Mouse (Mus musculus) forebrain, postnatal 0 days (tissue): Measurements from ENCODE around the gene Ano6. TPM values are rescaled to one million over a fixed set of nuclear protein-coding genes. Genes with fewer than 3 reads are reported as not detected.

Experiments
- ATAC-seq: fragments of 200-750 bp; cut with Nextera tagmentation; 2 replicates; pipeline ENCODE4 v1.8.0; 2017; ENCODE audit warnings: mild to moderate bottlenecking, moderate library complexity
- DNase-seq: peaks from one replicate; pipeline ENCODE4 v3.0.0-alpha.2; 2015
- H3K27ac ChIP-seq: fragments of 300-500 bp; sonication (generic); 2 replicates; pipeline ENCODE4 v1.5.1; 2014; ENCODE audit warnings: low read depth, mild to moderate bottlenecking, antibody characterized with exemption, low read length, moderate library complexity, mixed read lengths
- H3K27me3 ChIP-seq: fragments of 300-500 bp; sonication (generic); 2 replicates; pipeline ENCODE4 v1.6.1; 2014; ENCODE audit warnings: mild to moderate bottlenecking, low read length, mixed read lengths; ENCODE audit not compliant: insufficient read depth
- H3K36me3 ChIP-seq: fragments of 300-500 bp; sonication (generic); 2 replicates; pipeline ENCODE4 v1.6.1; 2014; ENCODE audit warnings: mild to moderate bottlenecking, moderate library complexity; ENCODE audit not compliant: insufficient read depth
- H3K4me1 ChIP-seq: fragments of 300-500 bp; sonication (generic); 2 replicates; pipeline ENCODE4 v1.6.1; 2014; ENCODE audit warnings: antibody characterized with exemption; ENCODE audit not compliant: insufficient read depth
- H3K4me2 ChIP-seq: fragments of 300-500 bp; sonication (generic); 2 replicates; pipeline ENCODE4 v1.6.1; 2014; ENCODE audit warnings: low read depth, mild to moderate bottlenecking, moderate library complexity
- H3K4me3 ChIP-seq: fragments of 300-500 bp; sonication (generic); 2 replicates; pipeline ENCODE4 v1.5.1; 2014; ENCODE audit warnings: low read depth, low read length, mixed read lengths
- H3K9ac ChIP-seq: fragments of 300-500 bp; sonication (generic); 2 replicates; pipeline ENCODE4 v1.6.1; 2014; ENCODE audit warnings: mild to moderate bottlenecking
- H3K9me3 ChIP-seq: fragments of 300-500 bp; sonication (generic); 2 replicates; pipeline ENCODE4 v1.6.1; 2016; ENCODE audit warnings: low read length
- CTCF ChIP-seq: sonication (generic); IDR thresholded peaks from 2 replicates; pipeline ENCODE4 v1.5.1; 2016; ENCODE audit warnings: antibody characterized with exemption, control low read depth, low read depth
- WGBS: fragments of 180-500 bp; shearing (Covaris S2); extraction: QIAGEN DNeasy Blood & Tissue Kit; methylation state at CpG from one replicate; pipeline ENCODE4 v1.1.7; 2014; 5-methylcytosine and 5-hydroxymethylcytosine counted together
- polyA plus RNA-seq: library from polyadenylated mRNA; unstranded; fragments of >200 nt; fragmentation: Nextera tagmentation; extraction: Ambion mirVana; gene quantifications from 2 replicates; pipeline ENCODE4 v1.2.1, GENCODE M21; 2015
- total RNA-seq: library from RNA; depleted of rRNA; stranded (reverse); fragments of >200 nt; gene quantifications from 2 replicates; pipeline ENCODE4 v1.2.3, GENCODE M21; 2014

The Ano6 gene
- total and polyA plus RNA-seq, 2 experiments from 2014 or later, result 17.2 to 32.6 TPM

DNA sequence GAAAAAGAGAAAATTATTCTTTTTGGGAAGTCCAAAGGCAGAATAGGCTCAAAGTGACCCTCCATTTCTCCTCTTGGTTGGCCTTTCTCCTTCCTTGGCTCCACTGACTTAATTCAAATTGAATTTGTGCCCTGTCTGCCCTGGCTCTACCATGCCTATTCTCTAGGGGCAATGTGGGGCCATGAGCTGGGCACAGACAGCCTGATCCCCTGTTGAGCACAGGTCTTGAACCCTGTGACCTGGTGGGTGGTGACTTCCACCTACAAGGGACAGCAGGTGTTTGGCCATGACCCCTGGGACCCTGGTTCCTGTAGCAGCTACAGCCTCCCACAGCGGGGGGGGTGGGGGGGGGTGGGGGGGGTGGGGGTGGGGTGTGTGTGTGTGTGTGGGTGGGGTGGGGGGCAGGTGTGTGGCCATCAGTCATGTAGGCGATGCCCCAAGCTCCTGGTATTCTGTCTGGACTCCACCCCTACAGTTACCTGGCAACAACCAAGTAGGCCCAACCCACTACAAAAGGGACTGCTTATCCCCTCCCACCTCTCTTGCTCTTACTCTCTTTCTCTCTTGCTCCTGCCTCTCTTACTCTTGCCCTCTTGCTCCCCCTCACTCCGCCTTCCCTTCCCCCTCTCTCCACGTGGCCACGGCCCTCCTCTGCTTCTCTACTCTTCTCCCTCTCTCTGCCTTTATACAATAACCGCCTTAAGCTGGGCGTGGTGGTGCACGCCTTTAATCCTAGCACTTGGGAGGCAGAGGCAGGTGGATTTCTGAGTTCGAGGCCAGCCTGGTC, 28.8 kb downstream of the Ano6 start:
- Histone ChIP-seq H3K9ac (no peak overlapping the region), H3K4me2 (no peak overlapping the region), H3K9me3 (no peaks in the 10 kb centered on the region), H3K4me1 (peaks cover 6% of the 10 kb centered on the region; the same call in 1 of the 2 replicates), H3K27me3 (no peaks in the 10 kb centered on the region), H3K27ac (no peak overlapping the region), H3K4me3 (no peak overlapping the region), H3K36me3 (no peaks in the 10 kb centered on the region)
- WGBS, result 92% methylated on average over 9 of the region's 9 CpGs
- no peak for DNase-seq
- no peak for ATAC-seq
- no peak for TF ChIP-seq CTCF

DNA sequence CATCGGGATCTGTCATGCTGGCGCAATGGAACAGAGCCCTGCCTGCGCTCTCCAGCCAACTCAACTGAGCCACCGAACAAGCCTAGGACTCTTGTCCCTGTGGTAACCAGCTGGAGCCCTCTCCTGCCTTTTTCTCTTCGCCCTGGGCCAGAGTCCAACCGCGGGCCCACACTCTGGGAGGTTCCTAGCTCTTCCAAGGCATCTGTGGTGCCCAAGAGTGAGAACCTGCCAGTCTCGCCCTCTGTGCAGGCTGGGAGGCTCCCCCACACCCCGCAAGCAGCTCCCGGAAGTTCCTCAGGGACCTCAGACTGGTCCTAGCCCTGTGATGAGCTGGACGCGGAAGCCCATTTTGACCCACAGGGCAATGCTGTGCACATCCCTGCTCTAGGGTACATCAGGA, 29.5 kb downstream of the Ano6 start:
- no peaks in the 10 kb centered on the region; the same call in 1 of the 2 replicates for H3K36me3 ChIP-seq
- H3K9me3 ChIP-seq, result no peaks in the 10 kb centered on the region
- no peak overlapping the region for H3K9ac ChIP-seq
- DNase-seq (no peak), ATAC-seq (no peak)
- H3K4me2 ChIP-seq, result no peak overlapping the region
- WGBS, result 88% methylated on average over 12 of the region's 12 CpGs
- no peak for TF ChIP-seq CTCF
- H3K4me3 ChIP-seq, result no peak overlapping the region
- H3K27ac ChIP-seq, result no peak overlapping the region
- peaks cover 6% of the 10 kb centered on the region; the same call in 1 of the 2 replicates for H3K4me1 ChIP-seq
- H3K27me3 ChIP-seq, result no peaks in the 10 kb centered on the region

DNA sequence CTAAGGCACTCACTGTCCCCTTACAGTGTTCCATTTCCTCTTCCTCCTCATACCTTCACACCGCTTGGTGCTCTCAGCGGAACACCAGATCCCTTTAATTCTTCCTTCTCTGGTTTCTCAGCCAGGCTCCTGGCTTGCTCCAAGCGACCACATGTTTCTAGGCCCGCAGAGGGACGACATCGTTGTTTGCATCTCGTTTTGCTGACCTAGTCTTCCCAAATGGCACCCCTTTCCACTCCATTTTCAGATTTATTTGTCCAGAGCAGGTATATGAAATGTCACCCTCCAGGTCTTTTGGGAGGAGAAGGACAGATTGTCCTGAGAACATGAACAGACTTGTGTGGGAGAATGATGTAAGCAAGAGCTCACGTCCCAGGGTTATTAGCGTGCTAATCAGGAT, 30.0 kb downstream of the Ano6 start:
- H3K4me3 ChIP-seq, result no peak overlapping the region
- H3K27me3 ChIP-seq, result no peaks in the 10 kb centered on the region
- H3K4me1 ChIP-seq, result peaks cover 6% of the 10 kb centered on the region; the same call in 1 of the 2 replicates
- no peak overlapping the region for H3K4me2 ChIP-seq
- 90% methylated on average over 9 of the region's 9 CpGs for WGBS
- H3K27ac ChIP-seq, result no peak overlapping the region
- no peak overlapping the region for H3K9ac ChIP-seq
- no peak for DNase-seq
- ATAC-seq, result no peak
- no peaks in the 10 kb centered on the region; the same call in 1 of the 2 replicates for H3K36me3 ChIP-seq
- no peaks in the 10 kb centered on the region for H3K9me3 ChIP-seq
- TF ChIP-seq CTCF, result no peak

DNA sequence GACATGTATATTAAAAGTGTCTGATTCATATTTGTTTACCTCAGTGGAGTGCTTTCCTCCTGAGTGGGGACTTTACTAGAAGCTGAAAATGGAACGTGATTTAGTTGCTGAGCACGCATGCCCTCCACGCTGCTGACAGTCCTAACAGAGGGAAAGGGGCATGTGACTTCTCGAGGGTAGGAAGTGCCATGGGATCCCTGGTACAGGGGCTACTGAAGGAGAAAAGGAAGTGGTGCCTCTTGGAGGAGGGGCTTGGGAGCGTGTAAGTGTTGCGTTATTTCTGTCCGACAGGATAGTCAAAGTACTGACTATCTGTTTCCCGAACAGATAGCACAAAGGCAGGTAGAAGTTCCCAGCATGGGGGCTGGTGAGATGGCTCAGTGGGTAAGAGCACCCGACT, 31.5 kb downstream of the Ano6 start:
- no peak overlapping the region for H3K4me2 ChIP-seq
- no peaks in the 10 kb centered on the region for H3K9me3 ChIP-seq
- no peak for DNase-seq
- no peak for TF ChIP-seq CTCF
- H3K27ac ChIP-seq, result no peak overlapping the region
- H3K27me3 ChIP-seq, result no peaks in the 10 kb centered on the region
- H3K9ac ChIP-seq, result no peak overlapping the region
- no peak for ATAC-seq
- H3K4me1 ChIP-seq, result peaks cover 6% of the 10 kb centered on the region; the same call in 1 of the 2 replicates
- 87% methylated on average over 9 of the region's 9 CpGs for WGBS
- no peaks in the 10 kb centered on the region; the same call in 1 of the 2 replicates for H3K36me3 ChIP-seq
- no peak overlapping the region for H3K4me3 ChIP-seq

DNA sequence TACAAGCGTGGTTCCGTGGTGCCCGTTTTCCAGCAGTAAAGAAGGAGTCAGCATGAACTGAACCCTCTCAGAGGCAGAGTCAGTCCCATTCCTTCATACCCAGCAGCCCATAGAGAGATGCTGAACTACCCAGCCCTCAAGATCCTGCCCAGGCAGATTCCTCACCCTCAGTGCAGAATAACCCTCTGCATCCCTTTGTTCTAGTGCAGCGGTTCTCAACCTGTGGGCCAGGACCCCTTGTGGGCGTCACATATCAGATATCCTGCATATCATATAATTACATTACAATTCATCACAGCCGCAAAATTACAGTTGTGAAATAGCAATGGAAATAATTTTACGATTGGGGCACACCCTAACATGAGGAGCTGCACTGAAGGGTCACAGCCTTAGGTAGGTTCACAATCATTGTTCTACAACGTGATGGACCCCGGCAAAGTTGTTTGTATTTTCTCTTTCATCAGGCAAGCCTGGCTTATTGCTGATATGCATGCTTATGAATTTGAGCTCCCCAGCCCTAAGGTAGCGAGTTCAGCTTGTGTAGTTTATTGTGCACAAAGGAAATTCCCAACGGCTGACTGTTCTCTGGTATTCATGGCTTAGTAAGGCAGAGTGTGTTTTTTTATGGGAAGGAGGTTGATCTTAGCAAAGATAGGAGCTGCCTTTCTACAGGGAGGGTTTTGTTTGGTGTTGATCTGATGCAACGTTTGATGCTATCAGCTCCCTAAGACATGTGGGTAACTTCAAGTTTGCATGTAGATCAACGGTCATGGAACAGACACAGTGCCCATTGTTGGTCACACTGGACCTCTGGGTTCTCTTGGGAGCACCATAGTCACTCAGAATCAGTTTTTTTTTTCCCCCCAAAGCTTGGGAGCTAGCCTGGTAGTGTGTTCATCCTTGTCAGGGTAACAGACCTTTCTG, 33.0 kb downstream of the Ano6 start:
- DNase-seq, result no peak
- peaks cover 8% of the 10 kb centered on the region; the same call in 1 of the 2 replicates for H3K4me1 ChIP-seq
- no peaks in the 10 kb centered on the region for H3K9me3 ChIP-seq
- no peaks in the 10 kb centered on the region for H3K27me3 ChIP-seq
- no peak for ATAC-seq
- no peak overlapping the region for H3K4me2 ChIP-seq
- H3K36me3 ChIP-seq, result no peaks in the 10 kb centered on the region; the same call in 1 of the 2 replicates
- H3K9ac ChIP-seq, result no peak overlapping the region
- no peak overlapping the region for H3K27ac ChIP-seq
- 93% methylated on average over 13 of the region's 13 CpGs for WGBS
- H3K4me3 ChIP-seq, result no peak overlapping the region
- no peak for TF ChIP-seq CTCF

DNA sequence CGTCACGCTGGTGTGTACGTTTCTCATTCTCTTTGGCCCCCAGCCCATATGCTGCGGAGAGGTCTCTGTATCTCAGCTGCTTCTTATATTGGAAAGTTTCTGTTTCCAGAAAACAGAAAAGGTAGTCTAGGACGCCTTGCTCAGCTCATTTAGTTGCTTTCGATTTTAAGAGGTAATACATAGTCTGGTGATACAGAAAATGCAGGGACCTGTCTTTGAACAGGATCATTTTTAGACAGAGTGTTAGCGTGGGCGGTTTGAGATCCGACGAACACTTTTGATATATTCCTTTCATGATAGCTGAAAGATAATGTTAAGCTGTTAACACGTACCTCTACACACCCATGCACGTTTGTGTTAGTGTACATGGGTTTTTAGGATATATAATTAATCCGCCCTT, 35.9 kb downstream of the Ano6 start:
- no peak overlapping the region for H3K27ac ChIP-seq
- H3K4me2 ChIP-seq, result no peak overlapping the region
- H3K9me3 ChIP-seq, result no peaks in the 10 kb centered on the region
- no peak for ATAC-seq
- TF ChIP-seq CTCF, result no peak
- no peaks in the 10 kb centered on the region for H3K27me3 ChIP-seq
- H3K4me3 ChIP-seq, result no peak overlapping the region
- no peaks in the 10 kb centered on the region; the same call in 1 of the 2 replicates for H3K36me3 ChIP-seq
- no peak for DNase-seq
- peaks cover 15% of the 10 kb centered on the region; the same call in 1 of the 2 replicates for H3K4me1 ChIP-seq
- no peak overlapping the region for H3K9ac ChIP-seq
- WGBS, result 86% methylated on average over 13 of the region's 13 CpGs
